Mouse (Mus musculus): Measurements from ENCODE around the gene Grin2c. TPM values are rescaled to one million over a fixed set of nuclear protein-coding genes. Genes with fewer than 3 reads are reported as not detected.

Gene Grin2c
- total and polyA plus RNA-seq, 3 experiments = not detected

DNA sequence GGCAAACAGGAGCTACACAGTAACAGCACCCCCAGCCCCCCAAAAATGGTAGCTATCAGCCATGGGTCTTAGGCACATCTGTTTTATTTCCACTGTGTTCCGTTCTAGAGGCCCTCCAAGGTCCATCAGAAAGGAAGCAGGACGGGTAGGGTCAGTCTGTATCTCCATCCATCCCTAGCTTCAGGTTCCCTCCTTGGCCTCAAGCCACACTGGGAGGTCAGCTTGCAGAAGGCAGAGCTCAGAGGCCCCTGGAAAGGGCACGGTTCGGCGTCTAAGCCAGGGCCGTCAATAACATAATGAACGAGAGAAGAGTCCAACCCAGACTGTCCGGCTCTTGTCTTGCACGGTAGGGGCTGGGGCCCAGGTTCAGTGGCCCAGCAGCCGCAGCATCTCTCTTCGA is 915 bp upstream of the Grin2c start:
- Histone ChIP-seq H3K79me2 (ENCODE audit: control insufficient read depth, insufficient read depth, low read length, poor library complexity) (no peaks in the 10 kb centered on the region), H3K9me3 (replicated peaks; ENCODE audit: insufficient read depth, low read length) (no peaks in the 10 kb centered on the region), H3K27me3 (ENCODE audit: control insufficient read depth in 1 of 2, insufficient read depth in 2 of 2, low read length in 2 of 2) (peaks cover 0 to 2% of the 10 kb centered on the region in 2 experiments; a peak in 1 of 4 replicates), H3K27ac (ENCODE audit: control insufficient read depth, low read depth, low read length) (no peak overlapping the region), H3K9ac (ENCODE audit: control insufficient read depth, low read depth, low read length, poor library complexity, severe bottlenecking) (no peak overlapping the region), H3K36me3 (ENCODE audit: control insufficient read depth in 1 of 2, insufficient read depth in 2 of 2, low read length in 2 of 2) (no peaks in the 10 kb centered on the region; a peak in 1 of 4 replicates), H3K4me1 (ENCODE audit: control insufficient read depth in 1 of 2, insufficient read depth in 2 of 2, low read length in 2 of 2) (no peaks in the 10 kb centered on the region), H3K4me3 (ENCODE audit: control insufficient read depth in 1 of 2, insufficient read depth in 1 of 2, low read depth in 2 of 2, low read length in 2 of 2) (no peak overlapping the region)
- TF ChIP-seq E2F4 (IDR thresholded peaks at IDR 0.05; ENCODE audit: borderline replicate concordance, low read depth, low read length) = no peak
- no peak for TF ChIP-seq RCOR1 (IDR thresholded peaks at IDR 0.05; ENCODE audit: low read depth, low read length)
- no peak for TF ChIP-seq EP300 (IDR thresholded peaks at IDR 0.05; ENCODE audit: low read depth in 1 of 2, low read length in 2 of 2)
- no peak for TF ChIP-seq MYC (IDR thresholded peaks at IDR 0.05; ENCODE audit: low read depth, low read length)
- TF ChIP-seq TCF12 (IDR thresholded peaks at IDR 0.05; ENCODE audit: low read depth, low read length) = no peak
- no peak for TF ChIP-seq UBTF (IDR thresholded peaks at IDR 0.05; ENCODE audit: borderline replicate concordance, insufficient read depth, low read depth, low read length)
- TF ChIP-seq ELF1 (IDR thresholded peaks at IDR 0.05; ENCODE audit: low read depth, low read length) = no peak
- TF ChIP-seq KAT2A (conservative IDR thresholded peaks at IDR 0.05; ENCODE audit: low read depth, low read length) = no peak
- TF ChIP-seq MAFK (IDR thresholded peaks at IDR 0.05; ENCODE audit: borderline replicate concordance, low read depth, low read length) = no peak
- TF ChIP-seq MYB (IDR thresholded peaks at IDR 0.05; ENCODE audit: low read depth, low read length) = no peak
- TF ChIP-seq GATA1 (IDR thresholded peaks at IDR 0.05; ENCODE audit: low read depth, low read length) = no peak
- TF ChIP-seq ETS1 (IDR thresholded peaks at IDR 0.05; ENCODE audit: low read depth, low read length) = no peak
- no peak for TF ChIP-seq USF1 (IDR thresholded peaks at IDR 0.05; ENCODE audit: low read depth, low read length)
- no peak for TF ChIP-seq MAZ (IDR thresholded peaks at IDR 0.05; ENCODE audit: low read depth, low read length)
- no peak for TF ChIP-seq ZMIZ1 (IDR thresholded peaks at IDR 0.05; ENCODE audit: low read depth, low read length)
- no peak for TF ChIP-seq NELFE (IDR thresholded peaks at IDR 0.05; ENCODE audit: low read depth, low read length)
- TF ChIP-seq ZKSCAN1 (IDR thresholded peaks at IDR 0.05; ENCODE audit: low read depth, low read length) = no peak
- DNase-seq (ENCODE audit: low read depth, low spot score) = no peak

GRCm38 (mm10) chr11:115266400-115266778 is 654 bp downstream of the Grin2c start:
- Histone ChIP-seq H3K9ac (ENCODE audit: control insufficient read depth, low read depth, low read length, poor library complexity, severe bottlenecking) (no peak overlapping the region), H3K9me3 (replicated peaks; ENCODE audit: insufficient read depth, low read length) (no peaks in the 10 kb centered on the region), H3K27me3 (ENCODE audit: control insufficient read depth in 1 of 2, insufficient read depth in 2 of 2, low read length in 2 of 2) (peaks cover 2% of the 10 kb centered on the region in 2 experiments; a peak in 3 of 4 replicates), H3K79me2 (ENCODE audit: control insufficient read depth, insufficient read depth, low read length, poor library complexity) (no peaks in the 10 kb centered on the region), H3K27ac (ENCODE audit: control insufficient read depth, low read depth, low read length) (no peak overlapping the region), H3K4me3 (ENCODE audit: control insufficient read depth in 1 of 2, insufficient read depth in 1 of 2, low read depth in 2 of 2, low read length in 2 of 2) (no peak overlapping the region), H3K36me3 (ENCODE audit: control insufficient read depth in 1 of 2, insufficient read depth in 2 of 2, low read length in 2 of 2) (no peaks in the 10 kb centered on the region; a peak in 1 of 4 replicates), H3K4me1 (ENCODE audit: control insufficient read depth in 1 of 2, insufficient read depth in 2 of 2, low read length in 2 of 2) (no peaks in the 10 kb centered on the region)
- no peak for DNase-seq (ENCODE audit: low read depth, low spot score)
- TF ChIP-seq POLR2AphosphoS5 (IDR thresholded peaks at IDR 0.05; ENCODE audit: borderline replicate concordance, low read depth, low read length) (no peak), MXI1 (IDR thresholded peaks at IDR 0.05; ENCODE audit: low read depth, low read length) (no peak), RAD21 (IDR thresholded peaks at IDR 0.05; ENCODE audit: low read depth, low read length) (no peak), ETS1 (IDR thresholded peaks at IDR 0.05; ENCODE audit: low read depth, low read length) (no peak), EP300 (IDR thresholded peaks at IDR 0.05; ENCODE audit: low read depth in 1 of 2, low read length in 2 of 2) (no peak), JUND (IDR thresholded peaks at IDR 0.05; ENCODE audit: low read depth, low read length) (no peak), CTCF (IDR thresholded peaks at IDR 0.05 in 2 of 3, conservative IDR thresholded peaks at IDR 0.05 in 1 of 3; ENCODE audit: control insufficient read depth in 1 of 3, insufficient read depth in 1 of 3, low read depth in 2 of 3, low read length in 3 of 3, poor library complexity in 1 of 3, severe bottlenecking in 1 of 3) (no peak), ZKSCAN1 (IDR thresholded peaks at IDR 0.05; ENCODE audit: low read depth, low read length) (no peak), TCF12 (IDR thresholded peaks at IDR 0.05; ENCODE audit: low read depth, low read length) (no peak), POLR2A (IDR thresholded peaks at IDR 0.05; ENCODE audit: control insufficient read depth in 1 of 2, insufficient read depth in 1 of 2, low read depth in 1 of 2, low read length in 2 of 2, poor library complexity in 1 of 2) (no peak), MYC (IDR thresholded peaks at IDR 0.05; ENCODE audit: low read depth, low read length) (no peak), GATA1 (IDR thresholded peaks at IDR 0.05; ENCODE audit: low read depth, low read length) (no peak), ZNF384 (IDR thresholded peaks at IDR 0.05; ENCODE audit: low read depth, low read length) (no peak), CHD1 (IDR thresholded peaks at IDR 0.05; ENCODE audit: low read depth, low read length) (no peak), MYB (IDR thresholded peaks at IDR 0.05; ENCODE audit: low read depth, low read length) (no peak), ELF1 (IDR thresholded peaks at IDR 0.05; ENCODE audit: low read depth, low read length) (no peak), SIN3A (IDR thresholded peaks at IDR 0.05; ENCODE audit: low read length) (no peak), USF1 (IDR thresholded peaks at IDR 0.05; ENCODE audit: low read depth, low read length) (no peak), ZMIZ1 (IDR thresholded peaks at IDR 0.05; ENCODE audit: low read depth, low read length) (no peak)

Measured in MEL (cell line).